Mouse (Mus musculus): ENCODE data around the gene Tfam.

The Tfam gene

DNA sequence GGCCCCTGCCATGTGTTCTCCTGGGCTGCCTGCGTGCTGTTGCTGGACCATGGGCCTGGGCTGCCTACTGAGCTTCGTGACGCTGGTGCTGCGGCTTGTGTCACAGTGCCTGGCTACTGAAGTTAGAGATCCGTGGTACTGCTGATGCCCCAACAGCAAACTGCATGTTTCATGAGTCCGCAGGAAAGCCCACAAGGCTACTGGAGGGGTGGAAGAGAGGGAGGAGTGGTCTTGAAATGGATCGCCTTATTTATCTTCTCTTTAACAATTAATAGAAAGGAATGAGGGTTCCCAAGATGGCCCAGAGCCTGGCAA lies at the start of gene Tfam:
Gene Tfam, minus strand, starts transcription at position 41 of the 315 bp plus-strand sequence.
- DNase-seq = no peak

DNA sequence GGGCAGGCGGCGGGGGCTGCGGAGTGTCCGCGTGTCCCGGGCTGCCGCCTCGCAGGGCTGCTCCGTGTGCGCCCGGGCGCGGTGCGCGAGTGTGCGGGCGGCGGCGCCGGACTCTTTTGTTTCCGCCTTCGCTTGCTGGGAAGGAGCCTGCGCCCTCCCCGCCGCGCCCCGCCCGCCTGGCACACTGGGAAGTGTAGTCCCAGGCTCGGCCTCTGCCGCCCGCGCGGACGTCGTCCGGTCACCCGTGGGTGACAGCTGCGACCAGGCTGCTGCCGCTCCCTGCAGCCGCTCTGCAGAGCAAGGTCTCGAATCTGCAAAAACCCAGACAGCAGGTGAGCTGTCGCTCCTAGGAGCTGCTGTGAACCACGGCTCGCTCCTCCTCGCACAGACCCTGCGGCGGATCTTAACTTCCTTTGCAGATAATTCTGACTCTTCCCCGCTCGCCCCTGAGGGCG lies 47.1 kb upstream of the Tfam start, which contains the start of gene Ube2d1:
Gene Ube2d1, minus strand, starts transcription at position 137 of the 455 bp plus-strand sequence.
- DNase-seq = peak; percentile 95

DNA sequence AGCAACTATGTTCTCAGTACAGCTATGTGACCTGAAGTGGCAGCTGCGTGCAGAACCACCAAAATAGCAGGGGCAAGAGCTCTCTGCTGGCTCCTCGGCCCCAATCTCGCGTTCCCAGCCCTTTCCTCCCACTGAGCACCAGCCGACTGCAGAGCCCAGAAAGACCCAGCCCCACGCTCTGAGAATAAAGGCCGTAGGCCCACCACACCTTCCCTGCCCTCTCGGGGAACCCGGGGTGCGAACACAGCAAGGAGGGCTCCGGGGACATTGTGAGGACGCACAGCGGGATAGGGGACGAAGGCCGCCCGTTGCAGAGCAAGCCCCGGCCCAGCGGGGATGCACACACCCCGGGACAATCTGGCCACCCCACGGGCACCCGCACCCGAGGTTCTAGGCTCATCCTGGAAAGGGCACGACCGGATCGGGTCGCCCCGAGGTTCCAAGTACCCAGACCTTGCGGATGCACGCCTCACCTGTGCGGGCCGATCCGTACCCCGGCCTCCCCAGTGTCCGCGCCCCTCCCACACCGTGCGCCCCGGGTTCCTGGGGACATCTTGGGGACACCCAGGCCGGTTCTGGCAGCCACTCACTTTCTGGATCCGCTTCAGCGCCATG lies 46.5 kb upstream of the Tfam start:
- DNase-seq = no peak

DNA sequence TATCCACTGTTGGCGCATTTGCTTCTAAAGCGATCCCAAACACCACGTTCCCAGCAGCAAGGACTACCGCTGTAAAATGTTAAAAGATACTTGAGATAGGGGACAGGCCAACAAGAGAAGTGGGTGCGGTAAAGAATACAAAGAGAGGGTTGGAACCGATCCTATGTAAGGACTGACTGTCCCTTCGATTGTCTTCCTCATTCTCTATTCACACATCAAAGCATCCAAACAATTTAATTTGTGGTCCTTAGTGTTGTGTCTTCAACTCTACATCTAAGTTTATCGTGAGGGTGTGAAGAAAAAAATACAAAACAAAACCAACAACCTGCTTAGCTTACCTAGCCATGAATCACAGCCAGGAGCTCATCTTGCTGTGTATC lies 46.0 kb upstream of the Tfam start:
- no peak for DNase-seq

DNA sequence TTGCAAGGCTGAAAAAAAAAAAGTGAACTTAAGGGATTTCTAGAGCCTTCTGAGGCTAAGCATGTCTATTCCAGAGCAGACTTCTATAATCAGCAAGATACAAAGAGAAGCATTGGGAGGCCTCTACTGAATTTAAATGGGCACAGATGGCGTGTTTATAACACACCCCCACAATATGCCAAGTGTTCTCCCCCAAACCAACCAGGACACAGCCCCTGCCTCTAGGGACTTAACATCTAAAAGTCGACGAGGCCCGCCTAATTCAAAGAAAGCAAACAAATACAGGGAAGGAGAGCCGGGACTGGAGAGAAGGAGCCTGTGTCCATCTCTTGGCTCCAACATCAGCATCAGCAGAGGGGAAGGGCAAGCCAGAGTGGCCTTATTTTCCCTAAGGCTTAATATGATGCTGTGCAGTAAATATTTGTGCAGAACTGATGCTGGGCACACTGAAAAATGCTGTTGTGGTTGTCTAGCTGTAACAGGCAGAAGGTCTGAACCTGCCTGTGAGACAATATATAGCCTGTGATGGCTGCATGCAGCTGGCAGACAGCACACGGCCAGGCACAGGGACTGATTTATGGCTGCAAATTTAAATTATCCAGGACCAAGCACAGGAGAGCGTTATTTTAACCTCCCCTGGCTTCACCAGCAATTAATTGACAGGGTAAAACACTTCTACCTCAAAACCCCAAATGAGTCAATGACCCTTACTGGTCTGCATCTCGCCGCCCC lies 35.1 kb upstream of the Tfam start:
- peak in 1 of 2 experiments; percentile 39 for DNase-seq

DNA sequence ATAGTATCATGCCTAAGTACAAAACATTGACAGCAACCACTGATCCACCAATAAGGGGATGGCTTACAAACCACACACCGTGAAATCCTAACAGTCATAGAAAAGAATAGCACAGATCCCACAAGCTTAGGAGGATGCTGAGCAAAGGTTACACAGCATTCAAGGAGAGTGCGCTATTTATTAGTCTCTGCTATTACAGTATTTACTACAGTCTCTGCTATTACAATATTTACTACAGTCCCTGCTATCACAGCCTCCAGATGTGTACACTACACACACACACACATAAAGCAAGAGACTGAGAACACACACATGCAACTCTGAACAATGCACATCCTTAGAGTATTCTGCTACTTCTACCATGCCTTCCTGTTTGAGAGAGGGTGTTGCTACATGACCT lies 29.9 kb upstream of the Tfam start:
- DNase-seq = no peak

DNA sequence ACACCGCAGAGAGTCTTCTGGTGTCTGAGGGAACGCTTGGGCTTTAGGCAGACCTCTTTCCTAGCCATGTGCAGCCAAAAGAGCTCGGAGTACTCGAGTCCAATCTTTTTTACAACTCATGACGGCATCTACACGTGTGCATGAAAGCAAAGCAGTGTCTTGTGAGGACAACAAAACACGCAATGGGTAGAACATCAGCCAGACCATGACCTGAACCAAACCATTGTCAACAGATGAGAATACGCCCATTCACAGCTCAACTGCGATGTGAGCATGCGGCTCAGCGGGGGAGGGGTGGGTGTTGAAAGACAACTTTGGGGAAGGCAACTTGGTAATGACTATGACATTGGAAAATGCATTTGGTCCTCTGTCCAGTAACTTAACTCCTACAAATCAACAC lies 29.4 kb upstream of the Tfam start:
- DNase-seq = peak in 1 of 2 experiments; percentile 24

DNA sequence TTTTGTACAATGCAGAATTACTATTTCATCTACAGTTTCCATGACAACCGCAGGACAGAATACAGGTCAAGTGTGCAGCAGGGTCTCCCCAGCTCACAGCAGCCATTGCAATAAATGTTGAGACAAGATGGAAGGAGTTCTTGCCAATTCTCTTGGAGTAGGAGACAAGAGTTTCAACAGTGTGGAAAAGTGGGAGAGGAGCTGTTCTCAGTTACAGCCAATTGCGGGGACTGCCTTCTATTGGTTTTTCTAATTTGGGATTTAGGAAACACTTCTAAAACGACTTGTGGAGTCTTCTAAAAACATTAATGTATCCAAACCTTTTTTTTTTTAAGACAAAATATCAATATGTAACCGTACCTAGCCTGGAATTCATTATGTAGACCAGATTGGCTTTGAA lies 27.0 kb upstream of the Tfam start:
- no peak for DNase-seq

DNA sequence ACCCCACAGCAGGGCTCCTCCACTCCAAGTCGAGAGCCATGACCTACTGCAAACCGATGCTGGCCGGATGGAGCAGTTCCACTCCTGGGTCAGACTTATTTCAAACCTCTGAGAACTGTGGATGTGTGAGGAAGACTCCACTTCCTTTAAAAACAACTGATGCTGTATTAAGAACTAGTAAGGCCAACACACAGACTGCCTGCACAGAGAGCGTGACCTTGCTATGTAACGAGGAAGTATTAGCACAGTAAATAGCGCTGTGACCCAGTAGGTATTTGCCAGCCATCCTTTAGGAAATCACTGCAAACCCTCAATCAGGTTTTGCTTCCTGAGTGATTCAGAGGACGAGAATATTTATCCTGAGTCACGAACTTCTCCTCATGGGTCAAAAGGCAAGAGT lies 23.6 kb upstream of the Tfam start:
- DNase-seq = no peak

DNA sequence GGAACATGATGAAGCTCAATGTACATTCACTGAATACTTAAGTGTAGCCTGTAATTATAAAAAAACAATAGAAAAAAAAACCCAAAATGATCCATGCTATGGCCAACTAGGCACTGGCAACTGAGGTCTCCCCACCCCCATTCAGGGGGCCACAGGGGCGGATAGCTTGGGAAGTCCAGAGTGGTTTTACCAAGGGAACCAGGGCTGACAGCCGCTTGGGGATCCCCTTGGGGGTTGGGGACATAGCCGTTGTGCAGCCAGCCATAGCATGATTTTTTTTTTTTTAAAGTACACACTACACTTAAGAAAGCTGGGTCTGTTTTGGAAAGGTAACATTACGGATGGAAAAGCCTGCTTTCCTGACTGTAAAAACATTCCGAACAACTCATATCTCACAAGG lies 20.9 kb upstream of the Tfam start:
- DNase-seq = no peak

DNA sequence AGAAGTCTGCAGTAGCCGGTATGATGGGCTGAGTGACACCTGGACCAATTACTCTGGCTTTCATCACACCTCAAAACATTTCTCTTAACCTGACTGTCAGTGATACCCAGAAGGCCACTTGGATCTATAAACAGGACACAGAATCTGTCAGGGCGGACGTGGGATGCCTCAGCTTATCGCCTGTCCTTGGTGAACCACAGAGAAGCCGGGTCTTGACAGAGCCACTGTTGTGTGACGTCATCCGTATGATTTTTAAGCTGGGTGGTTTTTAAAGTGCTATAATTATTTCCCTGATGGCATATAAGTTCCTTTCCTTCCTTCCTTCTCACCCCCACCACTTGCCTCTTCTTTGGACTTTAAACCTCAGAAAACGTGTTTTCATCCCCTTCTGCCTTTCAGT lies 20.4 kb upstream of the Tfam start:
- DNase-seq = no peak

DNA sequence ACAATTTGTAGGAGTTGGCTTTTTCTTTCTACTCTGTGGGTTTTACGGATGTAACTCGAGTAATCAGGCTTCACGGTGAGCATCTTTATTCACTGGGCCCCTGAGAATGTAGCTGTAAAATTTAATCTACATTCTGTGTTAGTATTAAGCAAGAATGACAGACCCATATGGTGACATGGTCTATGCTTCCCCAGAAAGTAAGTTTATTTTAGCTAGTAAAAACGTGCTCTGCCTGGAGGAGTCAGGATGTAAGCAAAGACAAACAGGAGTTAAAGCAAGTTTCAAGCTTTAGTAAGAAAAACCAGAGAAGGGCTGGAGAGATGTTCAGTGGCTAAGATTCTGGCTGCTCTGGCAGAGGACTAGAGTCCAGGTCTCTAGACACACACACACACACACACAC lies 15.1 kb upstream of the Tfam start:
- DNase-seq = no peak

DNA sequence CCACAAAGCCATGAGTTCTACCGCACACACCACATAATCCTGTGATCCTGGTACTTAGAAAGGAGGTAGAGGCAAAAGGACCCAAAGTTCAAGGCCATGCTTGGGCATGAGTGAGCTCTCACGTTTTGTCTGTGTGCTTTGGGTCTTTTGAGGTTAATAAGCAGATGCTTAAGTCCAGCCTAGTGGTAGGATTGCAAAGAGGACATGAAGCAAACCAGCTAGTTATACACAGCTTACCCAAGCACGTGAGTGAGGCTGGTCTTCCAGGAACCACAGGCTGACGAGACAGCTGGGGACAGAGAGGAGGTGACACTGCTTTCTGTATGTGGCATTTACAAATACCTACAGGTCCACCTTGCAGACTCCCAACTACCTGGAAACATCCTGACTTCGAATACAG lies 14.3 kb upstream of the Tfam start:
- no peak for DNase-seq

DNA sequence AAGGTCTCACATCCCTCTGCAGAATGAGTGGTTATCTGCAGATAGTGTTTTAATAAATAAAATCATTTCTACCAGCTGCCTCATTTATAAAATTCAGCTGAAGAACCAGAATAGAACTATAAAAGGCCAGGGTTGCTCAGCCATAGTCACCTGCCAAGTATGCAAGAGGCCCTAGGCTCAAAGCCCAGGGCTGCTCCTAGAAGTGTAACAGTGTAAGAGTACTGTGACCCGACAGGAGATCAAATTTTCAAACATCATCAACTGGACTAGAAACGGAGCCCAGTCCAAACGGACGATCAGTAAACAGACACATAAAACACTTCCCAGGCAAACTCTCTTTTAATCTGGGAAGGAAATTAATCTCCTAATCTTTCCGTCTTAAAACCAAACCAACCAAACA lies 13.8 kb upstream of the Tfam start:
- no peak for DNase-seq

DNA sequence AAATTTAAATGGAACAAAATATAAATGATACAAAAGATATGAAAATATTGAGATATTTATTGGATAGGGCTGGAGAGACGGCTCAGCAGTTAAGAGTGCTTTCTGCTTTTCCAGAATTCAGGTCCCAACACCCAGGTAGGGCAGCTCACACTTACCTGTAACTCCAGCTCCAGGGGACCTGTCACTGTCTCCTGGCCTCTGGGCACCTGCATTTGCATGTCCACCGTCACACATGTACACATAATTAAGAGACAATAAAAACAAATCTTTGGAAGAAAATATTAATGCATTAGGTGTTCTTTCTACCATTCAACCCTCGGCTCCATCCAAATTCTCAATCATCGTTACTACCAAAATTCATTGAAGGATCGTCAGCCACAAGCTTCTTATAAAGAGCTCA lies 13.2 kb upstream of the Tfam start:
- DNase-seq = no peak

DNA sequence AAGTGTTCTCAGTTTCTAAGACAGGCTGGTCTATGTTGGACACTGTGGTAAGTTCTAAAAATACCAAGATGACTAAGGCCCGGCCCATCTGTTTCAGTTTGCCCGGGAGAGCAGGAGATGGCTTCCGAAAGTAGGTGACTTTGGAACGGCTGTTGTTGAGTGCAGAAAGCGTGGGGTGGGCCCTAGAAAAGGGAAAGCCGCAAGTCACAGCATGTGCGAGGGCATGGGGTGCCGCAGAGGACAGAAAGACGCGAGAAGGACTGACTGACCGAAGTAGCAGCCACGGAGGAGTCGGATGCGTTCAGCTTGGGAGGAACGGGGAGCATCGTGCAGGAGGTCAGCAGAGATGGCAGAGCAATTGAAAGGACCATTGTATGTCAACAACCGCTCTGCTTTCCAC lies 12.4 kb upstream of the Tfam start:
- DNase-seq = peak; percentile 74 to 81

DNA sequence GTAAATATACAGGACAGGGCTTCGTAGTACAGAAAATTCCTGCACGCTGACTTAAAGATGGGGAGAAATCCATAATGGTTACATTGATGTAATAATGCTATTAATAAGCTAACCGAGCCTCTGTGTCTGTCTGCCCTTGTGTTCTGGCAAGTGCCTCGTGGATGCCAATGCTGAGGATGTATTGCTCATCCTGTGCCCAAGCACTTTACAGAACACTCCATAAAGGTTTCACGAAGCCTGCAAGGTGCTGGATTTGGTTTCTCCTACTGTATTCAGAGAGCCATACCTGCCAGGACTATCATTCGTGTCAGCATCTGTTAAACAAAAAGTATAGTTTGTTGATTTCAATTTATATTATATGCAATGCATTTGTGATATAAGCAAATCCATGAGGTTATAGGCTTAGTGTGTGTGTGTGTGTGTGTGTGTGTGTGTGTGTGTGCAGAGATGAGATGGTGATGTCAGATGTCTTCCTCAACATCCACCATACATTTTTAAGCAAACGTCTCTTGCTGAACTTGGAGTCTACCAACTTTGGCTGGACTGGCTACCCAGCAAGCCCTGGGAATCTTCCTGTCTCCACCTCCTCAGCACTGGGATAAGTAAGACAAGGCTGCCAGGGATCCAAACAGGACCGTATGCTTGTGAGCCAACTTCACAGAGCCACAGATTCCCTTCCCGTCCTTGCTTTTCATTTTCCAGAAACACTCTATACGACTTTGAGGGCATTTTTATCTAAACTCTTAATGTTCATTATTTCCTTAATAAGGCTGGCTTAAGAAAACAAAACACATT lies 11.2 kb upstream of the Tfam start:
- peak; percentile 26 to 52 for DNase-seq

DNA sequence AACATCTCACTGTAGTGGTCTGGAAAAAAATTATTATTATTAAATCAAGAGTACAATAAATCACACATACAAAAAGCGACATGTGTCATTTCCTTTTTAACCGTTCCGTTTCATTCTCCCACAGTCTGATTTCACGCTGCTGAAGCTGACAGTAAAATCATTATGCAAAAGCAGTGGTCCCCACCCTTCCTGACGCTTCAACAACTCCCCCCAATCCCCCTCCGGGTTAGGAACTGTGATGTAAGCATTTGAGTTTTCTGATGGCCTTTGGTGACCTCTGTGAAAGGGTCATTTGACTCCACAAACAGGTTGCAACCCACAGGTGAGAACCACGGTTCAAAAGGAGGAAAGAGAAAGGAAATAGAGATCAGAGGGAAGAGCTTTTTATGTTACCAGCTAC lies 8.9 kb upstream of the Tfam start:
- DNase-seq = no peak

DNA sequence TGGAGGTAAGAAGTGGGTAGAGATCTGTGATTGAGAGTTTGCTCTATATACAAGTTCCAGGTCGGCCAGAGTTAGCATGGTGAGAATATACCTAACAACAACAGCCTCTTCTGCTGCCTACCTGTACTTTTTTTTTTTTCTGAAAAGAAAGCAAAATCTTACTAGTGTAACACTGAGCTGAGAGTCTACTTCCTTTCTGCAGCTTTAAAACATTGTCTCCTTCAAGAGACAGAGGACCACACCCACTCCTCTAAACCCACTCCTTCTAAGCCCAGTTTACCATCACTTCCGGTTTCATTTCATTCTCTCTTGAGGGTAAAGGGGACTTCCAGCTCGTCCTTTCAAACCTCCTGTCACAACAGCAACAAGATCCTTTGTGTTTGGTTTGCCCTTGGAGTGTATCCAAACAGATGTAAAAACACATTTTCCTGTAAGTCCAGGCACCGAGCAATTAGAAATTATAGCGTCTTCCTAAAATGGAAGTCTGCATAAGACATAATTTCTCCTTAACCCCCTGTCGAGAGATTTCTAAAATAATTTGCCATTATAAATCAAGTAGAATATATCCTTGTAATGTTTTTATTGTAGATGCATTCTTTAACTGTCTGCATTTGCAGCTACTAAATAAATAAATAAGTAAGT lies 1.5 kb upstream of the Tfam start:
- no peak for DNase-seq

DNA sequence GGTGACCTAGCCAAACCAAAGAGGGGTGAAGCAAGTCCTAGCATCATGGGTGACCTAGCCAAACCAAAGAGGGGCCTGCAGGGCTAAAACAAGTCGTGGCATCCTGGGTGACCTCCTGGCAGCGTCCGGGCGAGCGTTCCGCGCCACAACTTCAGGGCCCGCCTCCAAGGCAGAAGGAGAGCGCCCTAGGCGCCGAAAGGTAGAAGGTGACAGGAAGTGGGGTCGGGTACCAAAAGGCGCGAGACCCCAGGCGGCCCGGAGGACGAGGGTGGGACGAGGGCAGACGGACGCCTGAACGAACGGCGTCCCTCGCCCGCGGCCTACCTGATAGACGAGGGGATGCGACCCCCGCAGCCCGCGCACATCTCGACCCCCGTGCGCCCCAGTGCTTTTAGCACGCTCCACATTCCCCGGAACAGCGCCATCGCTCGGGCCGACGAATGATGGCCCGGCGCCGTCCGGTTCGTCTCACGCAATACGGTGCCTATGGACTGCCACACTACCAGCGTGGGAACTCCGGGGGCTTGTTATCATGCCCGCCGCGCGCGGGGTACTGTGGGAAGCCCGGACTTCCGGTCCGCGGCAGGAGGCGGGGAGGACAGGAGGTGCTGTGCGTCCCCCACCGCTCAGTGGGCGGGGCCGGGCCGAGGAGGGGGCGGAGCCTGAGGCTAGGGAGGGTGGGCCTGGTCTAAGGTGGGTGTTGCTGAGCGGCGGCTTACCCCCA lies 402 bp downstream of the Tfam start:
- DNase-seq = peak; percentile 96

DNA sequence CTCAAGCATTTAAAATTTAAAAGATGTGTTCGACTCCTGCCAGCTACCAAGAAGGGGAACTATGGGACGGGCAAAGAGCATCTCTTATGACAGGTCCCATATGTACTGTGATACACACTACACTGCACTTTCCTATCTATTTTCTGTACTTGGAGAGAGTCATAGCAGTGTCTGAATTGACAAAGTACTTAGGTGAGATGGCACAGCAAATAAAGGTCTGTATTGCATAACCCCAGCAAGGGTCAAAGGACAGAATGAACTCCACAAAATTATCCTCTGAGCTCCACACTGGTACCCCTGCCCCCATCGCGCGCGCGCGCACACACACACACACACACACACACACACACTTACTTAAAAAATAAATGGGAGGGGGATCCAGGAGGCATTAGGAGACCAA lies 4.0 kb downstream of the Tfam start:
- no peak for DNase-seq

DNA sequence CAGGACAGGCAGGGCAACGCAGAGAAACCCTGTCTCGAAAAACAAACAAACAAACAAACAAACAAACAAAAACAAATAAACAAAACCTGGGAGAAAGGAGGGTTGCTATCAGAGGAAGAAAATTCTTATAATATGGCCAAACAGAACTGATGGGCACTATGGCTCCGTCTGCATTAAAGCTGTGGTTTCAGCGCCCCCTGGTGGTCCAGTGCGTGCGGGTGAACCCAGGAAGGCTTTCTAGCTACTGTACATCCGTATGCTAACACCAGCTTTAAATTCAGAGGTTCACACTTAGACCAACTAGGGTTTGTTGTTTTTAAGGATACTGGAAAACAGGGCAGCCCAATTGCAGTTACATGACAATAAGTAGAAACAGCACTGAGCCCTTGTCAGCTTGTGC lies 12.2 kb downstream of the Tfam start:
- peak; percentile 91 to 96 for DNase-seq

DNA sequence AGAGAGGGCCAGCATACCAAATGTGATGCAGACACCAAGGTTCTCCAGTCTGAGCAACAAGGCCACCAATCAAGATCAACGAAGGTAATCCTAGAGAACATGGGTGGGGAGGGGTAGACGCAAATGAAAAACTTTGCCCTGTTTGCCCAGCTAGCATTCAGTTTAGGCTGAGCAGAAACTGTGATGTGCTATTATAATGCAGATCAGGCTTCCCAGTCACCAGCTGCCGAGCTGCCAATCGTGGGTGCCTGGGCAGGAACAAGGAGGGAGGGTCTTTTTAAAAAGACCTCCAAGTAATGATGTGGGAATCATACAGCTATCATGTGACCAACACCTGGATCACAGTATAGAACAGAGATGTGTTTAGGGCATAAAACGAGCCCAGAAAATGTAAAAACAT lies 15.0 kb downstream of the Tfam start:
- no peak for DNase-seq

Measured in cerebellum, postnatal 14 days (tissue).